Mouse (Mus musculus): Measurements from ENCODE around the gene Ms4a14.
"Not testable (repeated sequence)": the region's sequence is repeated elsewhere in the genome, so short reads cannot be mapped to it uniquely, and the experiment has no call there.

Ms4a14 gene

GRCm38 (mm10) chr19:11263549-11263948 lies 50.7 kb downstream of the Ms4a14 start:
- no peak for DNase-seq (ENCODE audit: extremely low spot score, low spot score)

GRCm38 (mm10) chr19:11262932-11263331 lies 51.3 kb downstream of the Ms4a14 start:
- DNase-seq (ENCODE audit: extremely low spot score, low spot score): not testable (repeated sequence)

GRCm38 (mm10) chr19:11261522-11261921 lies 52.7 kb downstream of the Ms4a14 start:
- no peak for DNase-seq (ENCODE audit: extremely low spot score, low spot score)

Data from neural tube, embryonic 10.5 days (tissue).